Mouse (Mus musculus): ENCODE data around the gene Peli3. TPM values are rescaled to one million over a fixed set of nuclear protein-coding genes. Genes with fewer than 3 reads are reported as not detected.

Gene Peli3
- polyA plus RNA-seq, 1 experiment, result not detected

DNA sequence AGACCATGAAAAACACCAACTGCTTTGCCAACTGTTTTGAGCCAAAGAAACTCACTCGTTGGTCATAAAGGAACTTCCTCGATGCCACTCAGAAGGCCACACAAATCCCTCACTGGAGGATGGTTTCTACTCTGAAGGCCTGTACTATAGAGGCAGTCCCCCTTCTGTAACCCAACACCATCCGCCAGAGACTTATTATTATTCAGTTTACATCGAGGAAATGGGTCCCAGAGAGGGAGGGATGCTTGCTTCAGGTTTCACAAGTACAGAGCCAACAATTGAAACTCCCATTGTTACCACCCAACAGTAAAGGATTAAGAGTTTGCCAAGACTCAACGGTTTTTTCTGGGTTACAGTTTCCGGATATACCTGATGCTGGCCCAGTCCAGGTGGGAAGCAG is 2.6 kb upstream of the Peli3 start:
- Histone ChIP-seq H3K36me3 (ENCODE audit: control insufficient read depth) (no peaks in the 10 kb centered on the region), H3K27me3 (ENCODE audit: control insufficient read depth) (peaks cover 62% of the 10 kb centered on the region), H3K4me1 (ENCODE audit: control insufficient read depth) (peaks cover 14% of the 10 kb centered on the region)

DNA sequence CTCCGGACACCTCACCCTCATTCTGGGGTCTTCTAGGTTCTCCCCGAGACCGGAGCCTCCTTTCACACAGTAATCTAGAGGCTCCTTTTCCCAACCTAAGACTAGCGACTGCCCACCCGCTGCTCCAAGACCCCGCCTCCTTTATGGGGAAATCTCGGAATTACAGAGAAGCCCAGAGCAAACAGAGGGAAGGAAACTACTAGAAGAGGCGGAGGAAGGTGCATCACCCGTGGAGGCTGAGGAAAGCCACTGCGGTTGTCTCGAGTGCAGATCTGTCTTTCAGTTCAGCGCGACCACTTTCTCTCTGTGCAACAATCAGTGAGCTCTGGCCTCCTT is 294 bp upstream of the Peli3 start:
- no peaks in the 10 kb centered on the region for H3K36me3 ChIP-seq (ENCODE audit: control insufficient read depth)
- no peaks in the 10 kb centered on the region for H3K9me3 ChIP-seq (ENCODE audit: control insufficient read depth, low read length)
- H3K4me1 ChIP-seq (ENCODE audit: control insufficient read depth), result peaks cover 14% of the 10 kb centered on the region
- peak overlapping the region; percentile 54 for H3K4me3 ChIP-seq (replicated peaks)
- TF ChIP-seq TAL1 (IDR thresholded peaks at IDR 0.05; ENCODE audit: low read length) (no peak), GATA1 (IDR thresholded peaks at IDR 0.05; ENCODE audit: low read length) (no peak)
- H3K27me3 ChIP-seq (ENCODE audit: control insufficient read depth), result peaks cover 69% of the 10 kb centered on the region

More for the DNA sequence above, 2.6 kb upstream of the Peli3 start:
- no peaks in the 10 kb centered on the region for H3K9me3 ChIP-seq (ENCODE audit: control insufficient read depth, low read length)
- TF ChIP-seq GATA1 (IDR thresholded peaks at IDR 0.05; ENCODE audit: low read length), result no peak
- TF ChIP-seq TAL1 (IDR thresholded peaks at IDR 0.05; ENCODE audit: low read length), result no peak
- no peak overlapping the region for H3K4me3 ChIP-seq (replicated peaks)

DNA sequence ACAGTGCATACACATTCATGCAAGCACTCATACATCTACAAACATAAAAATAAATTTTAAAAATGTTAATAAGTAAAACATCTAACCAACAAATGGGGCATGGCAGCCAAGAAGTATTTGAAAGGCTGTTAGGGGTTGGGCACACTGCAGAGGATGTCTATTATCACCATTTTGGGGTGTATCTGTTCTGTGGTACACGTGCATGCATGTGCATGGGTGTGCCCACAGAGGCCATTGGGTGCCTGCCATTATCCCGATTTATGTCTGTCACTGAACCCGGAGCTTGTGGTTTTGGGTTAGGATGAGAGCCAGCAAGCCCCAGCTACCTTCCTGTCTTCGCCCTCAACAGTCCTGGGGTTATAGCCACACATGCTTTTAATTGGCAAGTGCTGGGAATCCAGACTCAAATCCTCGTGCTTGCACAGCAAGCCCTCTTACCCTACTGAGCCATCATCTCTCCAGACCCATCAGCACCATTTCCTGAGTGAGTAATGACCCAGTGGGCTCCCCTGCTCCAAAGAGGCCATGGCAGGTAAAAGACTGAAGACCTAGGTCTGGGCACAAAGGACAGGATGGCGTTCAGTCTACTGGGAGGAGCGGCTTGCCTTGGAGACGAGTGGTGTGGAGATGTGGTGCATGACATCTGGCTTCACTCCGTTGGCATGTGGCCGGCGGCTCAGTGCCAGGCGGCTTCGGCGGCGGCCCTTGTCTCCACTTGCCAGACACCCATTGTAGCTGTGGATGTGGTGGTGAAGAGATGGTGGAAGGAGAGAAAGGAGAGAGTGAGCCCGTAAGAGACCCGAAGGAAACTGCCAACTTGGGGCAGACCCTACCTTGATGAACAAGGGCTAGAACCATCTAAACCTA is 5.2 kb downstream of the Peli3 start:
- TF ChIP-seq GATA1 (IDR thresholded peaks at IDR 0.05; ENCODE audit: low read length), result no peak
- TF ChIP-seq TAL1 (IDR thresholded peaks at IDR 0.05; ENCODE audit: low read length), result no peak
- H3K4me1 ChIP-seq (ENCODE audit: control insufficient read depth), result peaks cover 7% of the 10 kb centered on the region
- peaks cover 27% of the 10 kb centered on the region for H3K27me3 ChIP-seq (ENCODE audit: control insufficient read depth)
- no peak overlapping the region for H3K4me3 ChIP-seq (replicated peaks)
- H3K36me3 ChIP-seq (ENCODE audit: control insufficient read depth), result no peaks in the 10 kb centered on the region
- no peaks in the 10 kb centered on the region for H3K9me3 ChIP-seq (ENCODE audit: control insufficient read depth, low read length)

DNA sequence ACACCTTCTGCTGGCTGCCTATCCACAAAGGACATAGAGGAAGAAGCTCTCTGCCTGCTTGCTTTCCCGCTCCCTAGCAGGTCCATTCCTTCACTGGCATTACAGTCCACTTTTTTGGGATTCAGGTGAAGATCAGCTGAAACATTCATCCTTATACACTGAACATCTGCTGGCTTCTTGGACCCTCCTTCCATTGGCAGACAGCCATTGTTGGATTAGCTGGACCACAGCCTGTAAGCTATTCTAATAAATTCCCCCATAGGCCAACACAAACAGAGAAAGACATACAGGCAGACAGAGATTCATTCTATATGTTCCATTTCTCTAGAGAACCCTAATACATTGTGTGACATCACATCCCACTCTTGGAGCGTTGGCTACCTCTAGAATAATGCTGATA is 6.0 kb downstream of the Peli3 start:
- TF ChIP-seq GATA1 (IDR thresholded peaks at IDR 0.05; ENCODE audit: low read length), result no peak
- no peak for TF ChIP-seq TAL1 (IDR thresholded peaks at IDR 0.05; ENCODE audit: low read length)
- Histone ChIP-seq H3K4me3 (replicated peaks) (no peak overlapping the region), H3K4me1 (ENCODE audit: control insufficient read depth) (no peaks in the 10 kb centered on the region), H3K27me3 (ENCODE audit: control insufficient read depth) (peaks cover 22% of the 10 kb centered on the region), H3K36me3 (ENCODE audit: control insufficient read depth) (no peaks in the 10 kb centered on the region), H3K9me3 (ENCODE audit: control insufficient read depth, low read length) (no peaks in the 10 kb centered on the region)

DNA sequence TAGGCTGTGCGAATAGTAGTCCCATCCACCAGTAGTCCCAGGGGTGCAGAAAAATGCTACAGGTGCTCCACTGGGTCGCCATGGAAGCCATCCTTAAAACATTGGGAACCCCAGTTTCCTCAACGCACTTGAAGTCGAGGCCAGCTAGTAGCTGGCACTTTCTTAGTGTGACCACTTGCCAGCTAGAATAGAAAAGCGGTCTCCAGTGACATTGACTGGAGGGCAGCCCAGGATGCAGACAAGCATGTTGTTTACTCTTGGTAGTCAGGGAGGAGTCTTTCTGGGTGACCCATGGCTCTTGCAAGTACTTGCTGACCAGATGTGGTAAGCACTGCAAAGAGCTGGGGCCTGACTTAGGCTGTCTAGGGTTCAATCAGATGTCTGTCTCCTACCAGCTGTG is 14.1 kb downstream of the Peli3 start:
- peaks cover 28% of the 10 kb centered on the region for H3K36me3 ChIP-seq (ENCODE audit: control insufficient read depth)
- H3K27me3 ChIP-seq (ENCODE audit: control insufficient read depth), result peaks cover 6% of the 10 kb centered on the region
- no peak for TF ChIP-seq TAL1 (IDR thresholded peaks at IDR 0.05; ENCODE audit: low read length)
- no peak for TF ChIP-seq GATA1 (IDR thresholded peaks at IDR 0.05; ENCODE audit: low read length)
- H3K4me3 ChIP-seq (replicated peaks), result peak overlapping the region; percentile 76
- no peaks in the 10 kb centered on the region for H3K9me3 ChIP-seq (ENCODE audit: control insufficient read depth, low read length)
- H3K4me1 ChIP-seq (ENCODE audit: control insufficient read depth), result peaks cover 33% of the 10 kb centered on the region

DNA sequence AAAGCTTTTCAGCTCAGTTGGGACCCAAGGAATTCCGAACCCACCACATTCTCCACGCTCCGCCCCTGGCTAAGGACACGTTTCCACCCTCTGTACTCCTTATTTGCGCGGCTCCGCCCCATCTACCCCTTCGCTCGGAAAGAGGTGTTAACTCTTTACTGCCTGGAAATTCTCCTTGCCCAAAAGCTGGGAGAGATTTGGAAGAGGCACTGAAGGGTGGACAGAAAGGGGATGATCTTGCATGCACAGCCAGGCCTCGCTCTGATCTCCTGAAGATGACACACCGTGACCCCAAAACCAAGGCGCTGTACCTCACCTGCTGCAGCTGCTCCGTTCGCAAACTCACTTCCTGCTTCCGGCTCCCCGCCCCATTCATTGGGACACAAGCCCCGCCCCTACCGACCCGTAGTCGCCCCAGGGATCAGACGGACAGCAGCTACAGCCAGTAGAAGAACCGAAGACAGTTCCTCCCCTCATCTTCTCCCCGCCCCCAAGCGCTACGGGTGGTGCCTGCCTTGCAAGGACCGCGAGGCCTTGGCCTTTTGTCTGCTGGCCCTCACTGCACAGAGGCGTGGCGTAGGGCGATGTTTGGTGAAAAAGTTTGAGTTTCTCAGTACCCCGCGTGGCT is 14.9 kb downstream of the Peli3 start, which contains the start of gene Dpp3:
Gene Dpp3, minus strand, starts transcription at position 384 of the 628 bp plus-strand sequence.
- no peak for TF ChIP-seq TAL1 (IDR thresholded peaks at IDR 0.05; ENCODE audit: low read length)
- no peak for TF ChIP-seq GATA1 (IDR thresholded peaks at IDR 0.05; ENCODE audit: low read length)
- Histone ChIP-seq H3K27me3 (ENCODE audit: control insufficient read depth) (peaks cover 6% of the 10 kb centered on the region), H3K36me3 (ENCODE audit: control insufficient read depth) (peaks cover 35% of the 10 kb centered on the region)

DNA sequence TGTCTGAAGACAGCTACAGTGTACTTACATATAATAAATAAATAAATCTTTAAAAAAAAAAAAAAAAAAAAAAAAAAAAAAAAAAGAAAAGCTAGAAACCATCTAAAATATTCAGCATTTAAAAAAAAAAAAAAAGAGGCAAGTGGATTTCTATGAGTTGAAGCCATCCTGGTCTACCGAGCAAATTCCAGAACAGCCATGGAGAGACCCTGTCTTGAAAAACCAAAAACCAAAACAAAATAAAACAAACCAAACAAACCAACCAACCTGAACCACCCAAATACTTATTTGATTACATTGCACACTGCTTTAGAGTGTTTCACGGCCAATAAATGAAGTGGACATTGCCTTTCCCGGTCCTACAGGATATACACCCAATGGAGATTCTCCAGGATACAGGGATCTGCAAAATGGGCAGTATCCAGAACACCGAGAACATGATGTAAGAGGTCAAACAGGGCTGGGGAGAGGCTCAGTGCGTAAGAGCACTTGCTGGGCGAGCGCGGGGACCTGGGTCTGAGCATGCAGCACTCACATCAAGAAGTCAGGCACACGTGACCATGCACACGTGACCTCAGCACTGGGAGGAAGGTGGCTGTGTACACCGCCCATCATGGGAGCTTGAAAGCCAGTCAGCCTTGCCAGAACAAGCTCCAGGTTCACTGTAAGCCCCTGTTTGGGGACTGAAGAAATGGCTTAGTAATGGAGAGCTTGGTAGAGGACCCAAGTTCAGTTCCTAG is 17.6 kb downstream of the Peli3 start:
- Histone ChIP-seq H3K27me3 (ENCODE audit: control insufficient read depth) (no peaks in the 10 kb centered on the region), H3K36me3 (ENCODE audit: control insufficient read depth) (peaks cover 62% of the 10 kb centered on the region), H3K9me3 (ENCODE audit: control insufficient read depth, low read length) (no peaks in the 10 kb centered on the region), H3K4me3 (replicated peaks) (no peak overlapping the region), H3K4me1 (ENCODE audit: control insufficient read depth) (peaks cover 33% of the 10 kb centered on the region)
- TF ChIP-seq TAL1 (IDR thresholded peaks at IDR 0.05; ENCODE audit: low read length) (no peak), GATA1 (IDR thresholded peaks at IDR 0.05; ENCODE audit: low read length) (no peak)

More for the DNA sequence above, 14.9 kb downstream of the Peli3 start, which contains the start of gene Dpp3:
- Histone ChIP-seq H3K4me1 (ENCODE audit: control insufficient read depth) (peaks cover 33% of the 10 kb centered on the region), H3K9me3 (ENCODE audit: control insufficient read depth, low read length) (no peaks in the 10 kb centered on the region), H3K4me3 (replicated peaks) (peak within 1 kb of the TSS; percentile 76)

DNA sequence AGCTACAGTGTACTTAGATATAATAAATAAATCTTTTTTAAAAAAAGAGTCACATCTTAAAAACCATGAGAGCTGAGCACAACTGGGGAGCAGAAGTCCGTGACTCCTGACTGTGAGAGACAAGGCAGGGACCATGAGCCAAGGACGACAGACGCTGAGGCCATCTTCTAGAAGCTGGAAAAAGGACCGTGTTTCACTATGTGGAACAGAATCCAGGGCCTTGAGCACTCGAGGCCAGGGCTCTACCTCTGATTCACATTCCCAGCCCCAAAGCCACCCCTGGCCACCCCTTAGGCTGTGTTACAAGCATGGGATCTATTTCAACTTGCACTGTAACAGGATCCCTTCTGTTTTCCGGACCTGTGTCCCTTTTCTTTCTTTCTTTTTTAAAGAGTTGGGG is 23.3 kb downstream of the Peli3 start:
- no peaks in the 10 kb centered on the region for H3K4me1 ChIP-seq (ENCODE audit: control insufficient read depth)
- no peak overlapping the region for H3K4me3 ChIP-seq (replicated peaks)
- peaks cover 96% of the 10 kb centered on the region for H3K36me3 ChIP-seq (ENCODE audit: control insufficient read depth)
- no peaks in the 10 kb centered on the region for H3K27me3 ChIP-seq (ENCODE audit: control insufficient read depth)
- TF ChIP-seq TAL1 (IDR thresholded peaks at IDR 0.05; ENCODE audit: low read length) (no peak), GATA1 (IDR thresholded peaks at IDR 0.05; ENCODE audit: low read length) (no peak)
- H3K9me3 ChIP-seq (ENCODE audit: control insufficient read depth, low read length), result no peaks in the 10 kb centered on the region

DNA sequence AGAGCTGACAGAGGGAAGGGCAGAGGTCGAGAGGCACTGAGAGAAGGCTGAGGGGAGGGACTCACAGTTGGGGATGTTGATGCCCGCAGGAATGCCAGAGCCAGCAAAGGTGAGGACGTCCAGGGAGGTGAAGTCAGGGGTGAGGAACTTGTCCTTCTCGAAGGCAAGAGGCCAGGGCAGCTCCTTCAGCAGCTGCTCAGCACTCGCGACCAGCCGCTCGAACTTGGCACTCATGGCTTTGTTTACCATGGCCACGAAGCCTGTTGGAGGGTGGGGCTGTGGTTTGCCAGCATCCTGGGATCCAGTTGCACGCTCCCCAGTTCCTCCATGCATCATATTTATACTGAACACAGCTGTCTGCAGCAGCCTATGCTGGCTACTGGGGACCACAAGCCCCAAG is 26.1 kb downstream of the Peli3 start:
- peaks cover 93% of the 10 kb centered on the region for H3K36me3 ChIP-seq (ENCODE audit: control insufficient read depth)
- H3K9me3 ChIP-seq (ENCODE audit: control insufficient read depth, low read length), result no peaks in the 10 kb centered on the region
- H3K4me3 ChIP-seq (replicated peaks), result no peak overlapping the region
- peaks cover 15% of the 10 kb centered on the region for H3K4me1 ChIP-seq (ENCODE audit: control insufficient read depth)
- H3K27me3 ChIP-seq (ENCODE audit: control insufficient read depth), result no peaks in the 10 kb centered on the region
- no peak for TF ChIP-seq GATA1 (IDR thresholded peaks at IDR 0.05; ENCODE audit: low read length)
- TF ChIP-seq TAL1 (IDR thresholded peaks at IDR 0.05; ENCODE audit: low read length), result no peak

Data from erythroblast, embryonic 14.5 days (primary cell).